Mouse (Mus musculus): ENCODE results near the gene Zfp263. TPM values are rescaled to one million over a fixed set of nuclear protein-coding genes. Genes with fewer than 3 reads are reported as not detected.
A peak's percentile ranks its signal among the peaks of the same experiment; 100 is the strongest.

Gene Zfp263
- polyA plus RNA-seq, 1 experiment from 2014 or later: 60.2 TPM

- Histone ChIP-seq H3K4me3 (replicated peaks) (peak overlapping the region; percentile 85), H3K9me3 (peaks cover 16% of the 10 kb centered on the region), H3K4me2 (peak overlapping the region; percentile 85), H3K27ac (peak overlapping the region; percentile 87), H3K4me1 (replicated peaks) (peaks cover 15% of the 10 kb centered on the region), H3K36me3 (peaks cover 34% of the 10 kb centered on the region), H3K9ac (replicated peaks) (peak overlapping the region; percentile 88), H3K27me3 (no peaks in the 10 kb centered on the region)
- ATAC-seq (ENCODE audit: insufficient number of reproducible peaks, insufficient read depth, low FRiP score, low TSS enrichment, low read depth): peak; percentile 59
- WGBS: under 1% methylated on average over 32 of the region's 32 CpGs
Observed at GRCm38 (mm10) chr16:3744186-3744700, 350 bp downstream of the Zfp263 start.

GRCm38 (mm10) chr16:3745656-3746055 lies 1.8 kb downstream of the Zfp263 start:
- H3K9ac ChIP-seq (replicated peaks): no peak overlapping the region; the same call in none of the 2 replicates
- peak overlapping the region; percentile 85 for H3K4me3 ChIP-seq (replicated peaks)
- H3K27me3 ChIP-seq: no peaks in the 10 kb centered on the region
- peaks cover 27% of the 10 kb centered on the region for H3K9me3 ChIP-seq
- peaks cover 48% of the 10 kb centered on the region for H3K36me3 ChIP-seq
- peaks cover 15% of the 10 kb centered on the region for H3K4me1 ChIP-seq (replicated peaks)
- ATAC-seq (ENCODE audit: insufficient number of reproducible peaks, insufficient read depth, low FRiP score, low TSS enrichment, low read depth): no peak
- H3K4me2 ChIP-seq: peak overlapping the region; percentile 85
- WGBS: 86% methylated on average over 4 of the region's 4 CpGs
- no peak overlapping the region for H3K27ac ChIP-seq

GRCm38 (mm10) chr16:3748976-3749375 lies 5.1 kb downstream of the Zfp263 start:
- no peak overlapping the region for H3K4me3 ChIP-seq (replicated peaks)
- no peak overlapping the region for H3K4me2 ChIP-seq
- ATAC-seq (ENCODE audit: insufficient number of reproducible peaks, insufficient read depth, low FRiP score, low TSS enrichment, low read depth): no peak
- 99% methylated on average over 3 of the region's 3 CpGs for WGBS
- no peaks in the 10 kb centered on the region for H3K27me3 ChIP-seq
- peaks cover 69% of the 10 kb centered on the region for H3K36me3 ChIP-seq
- H3K9ac ChIP-seq (replicated peaks): no peak overlapping the region
- H3K9me3 ChIP-seq: peaks cover 27% of the 10 kb centered on the region
- no peak overlapping the region for H3K27ac ChIP-seq
- peaks cover 15% of the 10 kb centered on the region for H3K4me1 ChIP-seq (replicated peaks)

- WGBS: 97% methylated on average over 4 of the region's 4 CpGs
Observed at GRCm38 (mm10) chr16:3771603-3772002, 27.7 kb downstream of the Zfp263 start.

GRCm38 (mm10) chr16:3776365-3776764 lies 32.5 kb downstream of the Zfp263 start:
- Histone ChIP-seq H3K36me3 (peaks cover 4% of the 10 kb centered on the region; the same call in 1 of the 2 replicates), H3K27me3 (no peaks in the 10 kb centered on the region), H3K4me2 (no peak overlapping the region), H3K9ac (replicated peaks) (no peak overlapping the region), H3K27ac (no peak overlapping the region), H3K4me1 (replicated peaks) (no peaks in the 10 kb centered on the region), H3K4me3 (replicated peaks) (no peak overlapping the region), H3K9me3 (no peaks in the 10 kb centered on the region)
- no peak for ATAC-seq (ENCODE audit: insufficient number of reproducible peaks, insufficient read depth, low FRiP score, low TSS enrichment, low read depth)
- 76% methylated on average over 3 of the region's 3 CpGs for WGBS

More at GRCm38 (mm10) chr16:3771603-3772002, 27.7 kb downstream of the Zfp263 start:
- H3K9ac ChIP-seq (replicated peaks): no peak overlapping the region
- ATAC-seq (ENCODE audit: insufficient number of reproducible peaks, insufficient read depth, low FRiP score, low TSS enrichment, low read depth): no peak
- no peaks in the 10 kb centered on the region for H3K4me1 ChIP-seq (replicated peaks)
- H3K9me3 ChIP-seq: no peaks in the 10 kb centered on the region
- no peak overlapping the region for H3K4me2 ChIP-seq
- peaks cover 4% of the 10 kb centered on the region; the same call in 1 of the 2 replicates for H3K36me3 ChIP-seq
- no peak overlapping the region for H3K4me3 ChIP-seq (replicated peaks)
- H3K27ac ChIP-seq: no peak overlapping the region
- no peaks in the 10 kb centered on the region for H3K27me3 ChIP-seq

- Histone ChIP-seq H3K9me3 (no peaks in the 10 kb centered on the region), H3K27ac (no peak overlapping the region), H3K4me1 (replicated peaks) (no peaks in the 10 kb centered on the region), H3K9ac (replicated peaks) (no peak overlapping the region), H3K4me2 (no peak overlapping the region), H3K27me3 (no peaks in the 10 kb centered on the region), H3K4me3 (replicated peaks) (no peak overlapping the region), H3K36me3 (no peaks in the 10 kb centered on the region)
- no peak for ATAC-seq (ENCODE audit: insufficient number of reproducible peaks, insufficient read depth, low FRiP score, low TSS enrichment, low read depth)
- 69% methylated on average over 3 of the region's 3 CpGs for WGBS
Observed at GRCm38 (mm10) chr16:3777986-3778385, 34.1 kb downstream of the Zfp263 start.

GRCm38 (mm10) chr16:3781237-3781636 lies 37.3 kb downstream of the Zfp263 start:
- Histone ChIP-seq H3K27ac (no peak overlapping the region), H3K27me3 (no peaks in the 10 kb centered on the region), H3K9me3 (no peaks in the 10 kb centered on the region), H3K36me3 (no peaks in the 10 kb centered on the region), H3K4me2 (no peak overlapping the region), H3K9ac (replicated peaks) (no peak overlapping the region), H3K4me3 (replicated peaks) (no peak overlapping the region), H3K4me1 (replicated peaks) (no peaks in the 10 kb centered on the region)
- ATAC-seq (ENCODE audit: insufficient number of reproducible peaks, insufficient read depth, low FRiP score, low TSS enrichment, low read depth): no peak

GRCm38 (mm10) chr16:3788394-3788793 lies 44.5 kb downstream of the Zfp263 start:
- no peak overlapping the region for H3K4me3 ChIP-seq (replicated peaks)
- no peaks in the 10 kb centered on the region for H3K27me3 ChIP-seq
- H3K36me3 ChIP-seq: no peaks in the 10 kb centered on the region
- no peak overlapping the region for H3K4me2 ChIP-seq
- H3K9me3 ChIP-seq: no peaks in the 10 kb centered on the region
- H3K27ac ChIP-seq: no peak overlapping the region
- H3K4me1 ChIP-seq (replicated peaks): no peaks in the 10 kb centered on the region
- no peak for ATAC-seq (ENCODE audit: insufficient number of reproducible peaks, insufficient read depth, low FRiP score, low TSS enrichment, low read depth)
- H3K9ac ChIP-seq (replicated peaks): no peak overlapping the region

Other genes starting within 250 kb of the Zfp263 start
- gene Olfr161, start 153.1 kb upstream of the Zfp263 start, polyA plus RNA-seq (2016; fragmentation: Nextera tagmentation; extraction: Ambion mirVana): not detected in 2 replicates
- gene Mefv, start 26.0 kb upstream of the Zfp263 start, polyA plus RNA-seq (2016; fragmentation: Nextera tagmentation; extraction: Ambion mirVana): not detected in 2 replicates
- gene Olfr15, start 86.8 kb downstream of the Zfp263 start, polyA plus RNA-seq (2016; fragmentation: Nextera tagmentation; extraction: Ambion mirVana): not detected in 2 replicates
- gene Zfp174, start 103.2 kb downstream of the Zfp263 start, polyA plus RNA-seq (2016; fragmentation: Nextera tagmentation; extraction: Ambion mirVana): 1.9 TPM in 2 replicates
- gene Naa60, start 128.3 kb downstream of the Zfp263 start, polyA plus RNA-seq (2016; fragmentation: Nextera tagmentation; extraction: Ambion mirVana): 51.5 and 55.5 TPM in 2 replicates
- gene Zfp597, start 140.5 kb downstream of the Zfp263 start, polyA plus RNA-seq (2016; fragmentation: Nextera tagmentation; extraction: Ambion mirVana): 5.6 and 7.5 TPM in 2 replicates
- 0.93 and 2.4 TPM in 2 replicates for gene Gm20695, start 140.6 kb downstream of the Zfp263 start, polyA plus RNA-seq (2016; fragmentation: Nextera tagmentation; extraction: Ambion mirVana)
- gene 1700037C18Rik, start 164.6 kb downstream of the Zfp263 start, polyA plus RNA-seq (2016; fragmentation: Nextera tagmentation; extraction: Ambion mirVana): 8.7 and 9.3 TPM in 2 replicates
- gene Cluap1, start 164.7 kb downstream of the Zfp263 start, polyA plus RNA-seq (2016; fragmentation: Nextera tagmentation; extraction: Ambion mirVana): 25.7 and 30.6 TPM in 2 replicates
- 0.83 and 1.5 TPM in 2 replicates for gene Nlrc3, start 232.5 kb downstream of the Zfp263 start, polyA plus RNA-seq (2016; fragmentation: Nextera tagmentation; extraction: Ambion mirVana)

Measured in limb, embryonic 12.5 days (tissue).